24 mouse cellular contexts compared by ENCODE assay signal in the genomic region with DNA sequence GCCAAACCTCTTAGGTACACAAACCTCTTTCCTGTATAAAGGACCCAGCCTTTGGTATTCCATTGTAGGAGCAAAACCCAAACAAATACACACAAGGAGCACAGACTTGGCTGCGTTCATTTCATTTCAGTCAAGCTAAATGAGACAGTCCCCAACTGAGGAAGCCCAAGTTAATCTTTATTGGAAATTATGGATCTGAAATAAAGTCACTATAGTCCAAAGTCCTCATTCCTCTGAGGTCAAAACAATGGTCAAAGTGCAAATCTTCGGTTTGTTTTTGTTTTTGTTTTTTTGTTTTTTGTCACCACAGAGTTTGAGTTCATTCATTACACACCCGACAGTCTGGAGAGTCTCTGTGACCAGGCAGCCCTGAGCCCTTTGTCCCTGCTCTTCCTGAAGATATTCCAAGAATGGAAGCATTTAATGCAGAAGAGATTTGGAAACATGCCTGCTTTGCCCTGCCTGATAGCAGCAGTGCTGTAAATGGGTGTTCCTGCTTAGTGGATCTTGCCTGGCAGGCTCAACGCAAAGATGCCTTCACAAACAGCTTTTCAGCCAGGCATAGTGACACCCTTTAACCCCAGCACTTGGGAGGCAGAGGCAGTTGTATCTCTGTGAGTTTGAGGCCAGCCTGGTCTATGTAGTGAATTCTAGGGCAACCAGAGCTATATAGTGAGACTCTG. TPM values are rescaled to one million over a fixed set of nuclear protein-coding genes. Genes with fewer than 3 reads are reported as not detected.
DNase-seq lines count a peak whose midpoint lies in the region; ATAC-seq and TF ChIP-seq lines count a peak whose summit lies in the region.
"Had no signal": no experiment of that assay in that cellular context is flagged by ENCODE, and none has a peak within 500 bp of the region (broad histone marks: within the 10 kb centered on the region; RNA-seq: fewer than 3 reads in every experiment).

No protein-coding gene starts in this region.

- no peak overlapping the region for H3K9ac ChIP-seq in intestine, embryonic 14.5 days (ENCODE audit: low read length)
- no peak overlapping the region for H3K9ac ChIP-seq in intestine, embryonic 16.5 days (ENCODE audit: low read depth, low read length)
- H3K9ac ChIP-seq in liver, postnatal 0 days (replicated peaks): no peak overlapping the region
- H3K9ac ChIP-seq: embryonic facial prominence, embryonic 15.5 days; forebrain, postnatal 0 days; limb, embryonic 15.5 days; midbrain, embryonic 15.5 days had no signal

- H3K27me3 ChIP-seq in intestine, embryonic 14.5 days (replicated peaks; ENCODE audit: control insufficient read depth, insufficient read depth, low read length): no peaks in the 10 kb centered on the region
- H3K27me3 ChIP-seq in intestine, embryonic 16.5 days (replicated peaks; ENCODE audit: control insufficient read depth, insufficient read depth, low read length): no peaks in the 10 kb centered on the region
- no peaks in the 10 kb centered on the region for H3K27me3 ChIP-seq in liver, postnatal 0 days (ENCODE audit: insufficient read depth, low read length)
- H3K27me3 ChIP-seq in small intestine, adult 2 months (ENCODE audit: control insufficient read depth, insufficient read depth, low read length): no peaks in the 10 kb centered on the region
- H3K27me3 ChIP-seq: embryonic facial prominence, embryonic 15.5 days; limb, embryonic 15.5 days; midbrain, embryonic 15.5 days had no signal

- H3K4me1 ChIP-seq in intestine, embryonic 14.5 days (replicated peaks; ENCODE audit: control insufficient read depth, insufficient read depth, low read length): no peaks in the 10 kb centered on the region
- no peaks in the 10 kb centered on the region; the same call in 1 of the 2 replicates for H3K4me1 ChIP-seq in intestine, embryonic 16.5 days (ENCODE audit: control insufficient read depth, insufficient read depth, low read length)
- H3K4me1 ChIP-seq in liver, postnatal 0 days (ENCODE audit: insufficient read depth): peaks cover 6% of the 10 kb centered on the region; the same call in 1 of the 2 replicates
- peaks cover 12% of the 10 kb centered on the region; the same call in 1 of the 2 replicates for H3K4me1 ChIP-seq in small intestine, adult 2 months (ENCODE audit: control insufficient read depth, insufficient read depth, insufficient read length, low read length)
- H3K4me1 ChIP-seq: embryonic facial prominence, embryonic 15.5 days; limb, embryonic 15.5 days; midbrain, embryonic 15.5 days had no signal

- TF ChIP-seq POLR2A in small intestine, adult 2 months (IDR thresholded peaks at IDR 0.05; ENCODE audit: low read depth, low read length): no peak

- no peak overlapping the region for H3K4me3 ChIP-seq in intestine, embryonic 14.5 days (ENCODE audit: low read depth, low read length)
- H3K4me3 ChIP-seq in intestine, embryonic 16.5 days (ENCODE audit: low read length): no peak overlapping the region
- no peak overlapping the region for H3K4me3 ChIP-seq in liver, postnatal 0 days (ENCODE audit: low read depth, low read length)
- no peak overlapping the region for H3K4me3 ChIP-seq in small intestine, adult 2 months (ENCODE audit: low read depth, low read length)
- H3K4me3 ChIP-seq: embryonic facial prominence, embryonic 15.5 days; limb, embryonic 15.5 days; midbrain, embryonic 15.5 days had no signal

- no peaks in the 10 kb centered on the region for H3K9me3 ChIP-seq in intestine, embryonic 14.5 days (ENCODE audit: control insufficient read depth, low read length)
- no peaks in the 10 kb centered on the region for H3K9me3 ChIP-seq in intestine, embryonic 16.5 days (ENCODE audit: control insufficient read depth, low read length)
- H3K9me3 ChIP-seq in liver, postnatal 0 days (ENCODE audit: low read length): no peaks in the 10 kb centered on the region
- H3K9me3 ChIP-seq: embryonic facial prominence, embryonic 15.5 days; limb, embryonic 15.5 days; midbrain, embryonic 15.5 days had no signal

- DNase-seq in adrenal gland, adult 2 months: peak; percentile 26
- no peak for DNase-seq in adrenal gland, adult 8-10 months
- DNase-seq in intestine, embryonic 14.5 days (ENCODE audit: low spot score): peak; percentile 16
- DNase-seq in liver, postnatal 0 days: no peak
- DNase-seq in liver: no peak
- DNase-seq in right cerebral cortex, postnatal 10 days (ENCODE audit: low spot score in 2 of 2): no peak
- DNase-seq: cerebellum, adult 18-20 months; cerebellum, postnatal 25 days; embryo, embryonic 11 days; forebrain, postnatal 0 days; layer of hippocampus, postnatal 36 days; lung, adult 2 months had no signal

- TF ChIP-seq CTCF in liver, postnatal 0 days (IDR thresholded peaks at IDR 0.05; ENCODE audit: low read depth): no peak
- no peak for TF ChIP-seq CTCF in small intestine, adult 2 months (IDR thresholded peaks at IDR 0.05; ENCODE audit: extremely low read depth, insufficient read length, insufficient replicate concordance, low read depth, low read length)

- ATAC-seq in intestine, embryonic 14.5 days (replicated peaks; ENCODE audit: low FRiP score, low TSS enrichment, low read depth): no peak
- no peak for ATAC-seq in intestine, embryonic 16.5 days
- peak; percentile 58 for ATAC-seq in liver, postnatal 0 days
- ATAC-seq: CD4-positive, CD25-positive, alpha-beta regulatory T cell, adult 4 months; forebrain, postnatal 0 days; midbrain, embryonic 15.5 days; Patski had no signal

- WGBS in intestine, embryonic 14.5 days: 71% methylated on average over 4 of the region's 4 CpGs
- WGBS in intestine, embryonic 16.5 days: 73% methylated on average over 4 of the region's 4 CpGs
- 60% methylated on average over 4 of the region's 4 CpGs for WGBS in liver, postnatal 0 days (ENCODE audit: insufficient replicate concordance)
- 25% methylated on average over 4 of the region's 4 CpGs for WGBS in small intestine, adult 2 months

- no peak for TF ChIP-seq EP300 in liver, postnatal 0 days (IDR thresholded peaks at IDR 0.05; ENCODE audit: low read depth)

- no peaks in the 10 kb centered on the region for H3K36me3 ChIP-seq in intestine, embryonic 14.5 days (ENCODE audit: control insufficient read depth, insufficient read depth, low read length)
- H3K36me3 ChIP-seq in intestine, embryonic 16.5 days (ENCODE audit: control insufficient read depth, insufficient read depth, low read length): no peaks in the 10 kb centered on the region
- H3K36me3 ChIP-seq in liver, postnatal 0 days (replicated peaks; ENCODE audit: insufficient read depth, low read length): no peaks in the 10 kb centered on the region
- H3K36me3 ChIP-seq in small intestine, adult 2 months (ENCODE audit: control insufficient read depth, insufficient read depth, low read length): no peaks in the 10 kb centered on the region
- H3K36me3 ChIP-seq: embryonic facial prominence, embryonic 15.5 days; limb, embryonic 15.5 days; midbrain, embryonic 15.5 days had no signal

- no peak overlapping the region for H3K4me2 ChIP-seq in intestine, embryonic 14.5 days (ENCODE audit: low read length)
- H3K4me2 ChIP-seq in intestine, embryonic 16.5 days (ENCODE audit: low read depth, low read length): no peak overlapping the region
- no peak overlapping the region for H3K4me2 ChIP-seq in liver, postnatal 0 days (ENCODE audit: low read depth, low read length)
- H3K4me2 ChIP-seq: embryonic facial prominence, embryonic 15.5 days; limb, embryonic 15.5 days; midbrain, embryonic 15.5 days had no signal

- no peak overlapping the region for H3K27ac ChIP-seq in intestine, embryonic 14.5 days (ENCODE audit: low read depth)
- no peak overlapping the region for H3K27ac ChIP-seq in intestine, embryonic 16.5 days (ENCODE audit: low read length)
- H3K27ac ChIP-seq in liver, postnatal 0 days (ENCODE audit: low read depth): peak overlapping the region; percentile 36; the same call in 1 of the 2 replicates
- H3K27ac ChIP-seq in small intestine, adult 2 months (ENCODE audit: insufficient read depth, low read depth, low read length): peak overlapping the region; percentile 44
- H3K27ac ChIP-seq: embryonic facial prominence, embryonic 15.5 days; limb, embryonic 15.5 days; midbrain, embryonic 15.5 days had no signal

RNA-seq across cellular contexts. Expression of a gene that starts 47.9 kb away (rescaled TPM):
- total RNA-seq in adrenal gland, adult 2 months (2021): 1 to 10 TPM in 1 of 2 experiments, under 1 TPM in 1; 0.31 to 1.1 TPM
- polyA plus RNA-seq in adrenal gland, adult 2 months (2012; rRNA removed): 0.02 and 0.07 TPM in 2 replicates
- under 1 TPM in 3 of 4 experiments, not detected in 1; 0.24 to 0.44 (median 0.40) TPM for total RNA-seq in adrenal gland, adult 8-10 months (2022)
- polyA plus RNA-seq in intestine, embryonic 14.5 days (2014; fragmentation: Nextera tagmentation; extraction: Ambion mirVana): not detected in 2 replicates
- polyA plus RNA-seq in intestine, embryonic 16.5 days (2015; fragmentation: Nextera tagmentation; extraction: Ambion mirVana): not detected in 2 replicates
- 0.04 and 0.18 TPM in 2 replicates for polyA plus RNA-seq in liver, postnatal 0 days (2015; fragmentation: Nextera tagmentation; extraction: Ambion mirVana)
- polyA plus RNA-seq in small intestine, adult 2 months (2012; rRNA removed): 0.05 TPM in 2 replicates
- total RNA-seq: megakaryocyte-erythroid progenitor cell, adult 5-6 weeks; neutrophil, adult 5-6 weeks had no signal
- polyA plus RNA-seq: CD4-positive, CD25-positive, alpha-beta regulatory T cell, adult 4 months; Patski had no signal

RNA-seq across cellular contexts. Expression of a gene that starts 56.4 kb away (rescaled TPM):
- total RNA-seq in adrenal gland, adult 2 months (2021): not detected
- polyA plus RNA-seq in adrenal gland, adult 2 months (2012; rRNA removed): 0.10 TPM in 1 of 2 replicates, not detected in the other
- not detected for total RNA-seq in adrenal gland, adult 8-10 months (2022)
- 0.11 TPM in 1 of 2 replicates, not detected in the other for polyA plus RNA-seq in intestine, embryonic 14.5 days (2014; fragmentation: Nextera tagmentation; extraction: Ambion mirVana)
- polyA plus RNA-seq in intestine, embryonic 16.5 days (2015; fragmentation: Nextera tagmentation; extraction: Ambion mirVana): not detected in 2 replicates
- 0.08 and 0.61 TPM in 2 replicates for polyA plus RNA-seq in liver, postnatal 0 days (2015; fragmentation: Nextera tagmentation; extraction: Ambion mirVana)
- 0.08 TPM in 1 of 2 replicates, not detected in the other for polyA plus RNA-seq in small intestine, adult 2 months (2012; rRNA removed)
- total RNA-seq: adrenal gland, postnatal 4 days; ES-E14; megakaryocyte-erythroid progenitor cell, adult 5-6 weeks; neutrophil, adult 5-6 weeks had no signal
- polyA plus RNA-seq: CD4-positive, CD25-positive, alpha-beta regulatory T cell, adult 4 months; limb, embryonic 15.5 days; lung, adult 2 months; Patski; stomach, embryonic 16.5 days had no signal

Comparison
In these comparisons a context has a peak if more than half of its experiments do, and no peak if none do; other contexts are left out.
1. DNase-seq: peak in adrenal gland, adult 2 months (single experiment) and intestine, embryonic 14.5 days (single experiment); none in adrenal gland, adult 8-10 months (single experiment), liver, postnatal 0 days (single experiment), liver (single experiment) and right cerebral cortex, postnatal 10 days (0 of 2).
2. H3K27ac ChIP-seq: peak in liver, postnatal 0 days (single experiment) and small intestine, adult 2 months (single experiment); none in intestine, embryonic 14.5 days (single experiment) and intestine, embryonic 16.5 days (single experiment).